Mouse (Mus musculus): Measurements from ENCODE around the gene Mink1. TPM values are rescaled to one million over a fixed set of nuclear protein-coding genes. Genes with fewer than 3 reads are reported as not detected.

The Mink1 gene
- 64.3 and 105 TPM in 2 replicates for polyA plus RNA-seq (2012; rRNA removed; ENCODE audit: low replicate concordance)

GRCm38 (mm10) chr11:70562287-70562994 lies at the start of gene Mink1:
Gene Mink1 (plus strand): TSS chr11:70562881.

GRCm38 (mm10) chr11:70514288-70514687 lies 48.4 kb upstream of the Mink1 start, which contains the start of gene Vmo1:
Gene Vmo1 (minus strand): TSS chr11:70514616.

DNA sequence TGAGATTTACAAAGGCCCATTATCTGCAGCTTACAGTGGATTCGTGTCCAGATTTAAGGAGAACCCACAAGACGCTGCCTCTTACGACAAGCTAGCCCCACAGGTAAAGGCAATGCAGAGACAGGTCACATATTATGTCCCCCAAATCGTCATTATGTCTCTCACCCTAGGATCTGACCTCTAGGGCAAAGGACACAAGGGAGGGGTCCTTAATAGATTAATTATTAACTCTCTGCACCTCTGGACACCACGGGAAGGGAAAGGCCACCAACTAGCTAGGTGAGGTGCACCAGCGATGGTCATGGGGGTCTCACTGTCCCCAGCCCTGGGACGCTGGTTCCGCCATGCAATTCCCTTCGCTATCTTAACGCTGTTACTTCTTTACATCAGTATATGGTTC lies 43.8 kb upstream of the Mink1 start, which contains the start of gene Gltpd2:
Gene Gltpd2, plus strand, starts transcription at position 274 of the 400 bp plus-strand sequence.

DNA sequence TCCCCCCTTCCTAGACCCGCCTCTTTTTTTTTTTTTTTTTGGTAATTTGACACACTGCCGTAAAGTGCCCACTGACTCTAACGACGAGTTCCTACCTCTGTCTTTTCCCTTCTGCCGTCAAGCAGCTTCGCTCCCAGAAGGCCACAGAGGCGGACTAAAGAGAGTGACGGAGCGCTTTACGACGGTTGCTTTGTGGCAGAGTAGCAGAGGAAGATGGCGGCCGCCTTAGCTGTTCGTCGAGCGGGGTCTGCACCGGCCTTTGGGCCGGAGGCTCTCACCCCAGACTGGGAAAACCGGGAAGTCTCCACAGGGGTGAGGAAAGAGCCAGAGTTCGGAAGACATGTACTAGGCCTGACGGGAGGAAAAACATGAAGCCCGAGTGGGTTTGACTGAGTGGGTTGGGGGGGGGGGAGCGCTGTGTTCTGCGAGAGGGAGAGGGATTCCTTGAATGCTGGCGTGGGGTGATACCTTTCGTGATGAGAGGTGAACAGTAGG lies 37.5 kb upstream of the Mink1 start, which contains the start of gene Psmb6:
Gene Psmb6, plus strand, starts transcription at position 184 of the 495 bp plus-strand sequence.

GRCm38 (mm10) chr11:70532839-70533238 lies 29.8 kb upstream of the Mink1 start, which contains the start of gene Gm40193:
Gene Gm40193 (minus strand): TSS chr11:70532939.

DNA sequence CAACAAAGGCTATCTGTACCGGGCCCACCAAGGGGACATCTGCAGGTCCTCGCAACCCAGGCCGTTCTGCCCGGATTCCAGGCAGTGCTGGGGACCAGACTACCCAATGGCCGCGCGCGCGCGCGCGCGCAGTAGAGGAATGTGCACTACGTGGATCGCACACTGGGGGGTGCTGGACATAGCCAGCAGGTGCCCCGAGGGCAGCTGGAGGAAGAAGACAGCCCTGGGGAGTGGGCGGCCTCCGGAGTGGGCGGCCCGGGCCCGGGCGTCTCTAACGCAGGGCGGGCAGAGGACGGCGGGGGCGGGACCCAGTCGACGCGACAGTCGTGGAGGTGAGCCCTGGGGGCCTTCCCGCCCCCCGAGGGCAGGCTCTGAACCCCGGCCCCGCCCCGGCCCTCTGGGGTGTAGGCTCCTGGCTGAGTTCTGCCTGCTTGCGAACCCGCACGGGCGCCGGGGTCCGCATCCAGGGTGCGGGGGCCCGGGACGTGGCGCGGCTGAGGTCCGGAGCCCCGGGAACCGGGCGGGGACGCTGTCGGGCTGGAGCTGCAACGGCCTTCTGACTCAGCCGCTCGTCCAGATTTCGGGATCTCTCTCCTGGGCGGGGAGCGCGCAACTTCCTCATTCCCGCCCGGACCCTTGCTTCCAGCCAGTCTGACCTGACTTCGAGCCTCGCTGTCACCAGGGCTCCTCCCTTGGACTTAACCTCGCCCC lies 22.6 kb upstream of the Mink1 start, which contains the start of gene Pld2:
Gene Pld2, plus strand, starts transcription at position 188 of the 711 bp plus-strand sequence.

DNA sequence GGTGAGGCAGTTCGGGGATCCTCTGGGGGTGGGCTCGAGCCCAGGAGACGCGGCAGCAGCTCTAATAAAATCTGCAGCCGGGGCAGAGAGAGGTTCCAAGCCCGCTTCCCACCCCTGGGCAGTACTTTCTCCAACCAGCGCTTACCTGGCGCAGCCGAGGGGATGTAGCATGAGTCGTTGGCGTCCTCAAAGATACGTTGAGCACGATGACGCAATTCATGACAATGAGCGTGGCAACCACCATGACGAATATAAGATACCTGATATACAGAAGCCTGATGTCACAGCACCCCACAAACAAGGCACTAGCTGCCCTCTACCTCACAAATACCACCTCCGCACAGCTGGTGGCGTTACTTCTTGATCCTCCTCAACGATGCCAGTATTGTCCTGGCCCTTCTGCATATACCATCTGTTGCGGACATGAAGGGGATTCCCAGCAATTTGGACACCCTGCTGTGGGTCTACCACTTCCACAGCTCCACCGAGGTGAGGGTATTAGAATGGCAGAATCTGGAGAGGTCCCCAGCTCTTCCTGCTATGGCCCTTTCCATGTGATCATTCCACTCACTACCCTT lies 52.9 kb downstream of the Mink1 start, which contains the start of gene 4930544D05Rik:
Gene 4930544D05Rik, plus strand, starts transcription at position 333 of the 578 bp plus-strand sequence.

DNA sequence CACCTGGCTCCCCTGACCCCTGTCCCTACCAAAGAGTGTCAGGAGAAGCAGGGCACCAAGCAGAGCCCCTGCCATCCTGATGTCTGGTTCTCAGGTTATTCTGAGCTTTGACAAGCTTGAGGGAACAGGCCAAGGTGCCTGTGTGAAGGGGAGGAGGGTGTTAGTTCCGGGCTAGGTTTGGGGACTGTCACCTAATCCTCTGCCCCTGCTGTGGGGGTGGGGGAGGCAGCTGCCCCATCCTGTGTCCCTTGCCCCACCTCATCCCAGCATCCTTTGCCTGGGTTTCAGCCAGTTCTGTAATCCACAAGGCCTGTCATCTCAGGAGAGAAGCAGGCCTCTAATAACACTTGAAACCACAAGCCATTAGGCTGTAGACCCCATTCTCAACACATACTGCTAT lies 56.4 kb downstream of the Mink1 start, which contains the start of gene Chrne:
Gene Chrne, minus strand, starts transcription at position 116 of the 400 bp plus-strand sequence.

GRCm38 (mm10) chr11:70638714-70639278 lies 76.1 kb downstream of the Mink1 start, which contains the start of gene Gp1ba:
Gene Gp1ba (plus strand): TSS chr11:70639122.

DNA sequence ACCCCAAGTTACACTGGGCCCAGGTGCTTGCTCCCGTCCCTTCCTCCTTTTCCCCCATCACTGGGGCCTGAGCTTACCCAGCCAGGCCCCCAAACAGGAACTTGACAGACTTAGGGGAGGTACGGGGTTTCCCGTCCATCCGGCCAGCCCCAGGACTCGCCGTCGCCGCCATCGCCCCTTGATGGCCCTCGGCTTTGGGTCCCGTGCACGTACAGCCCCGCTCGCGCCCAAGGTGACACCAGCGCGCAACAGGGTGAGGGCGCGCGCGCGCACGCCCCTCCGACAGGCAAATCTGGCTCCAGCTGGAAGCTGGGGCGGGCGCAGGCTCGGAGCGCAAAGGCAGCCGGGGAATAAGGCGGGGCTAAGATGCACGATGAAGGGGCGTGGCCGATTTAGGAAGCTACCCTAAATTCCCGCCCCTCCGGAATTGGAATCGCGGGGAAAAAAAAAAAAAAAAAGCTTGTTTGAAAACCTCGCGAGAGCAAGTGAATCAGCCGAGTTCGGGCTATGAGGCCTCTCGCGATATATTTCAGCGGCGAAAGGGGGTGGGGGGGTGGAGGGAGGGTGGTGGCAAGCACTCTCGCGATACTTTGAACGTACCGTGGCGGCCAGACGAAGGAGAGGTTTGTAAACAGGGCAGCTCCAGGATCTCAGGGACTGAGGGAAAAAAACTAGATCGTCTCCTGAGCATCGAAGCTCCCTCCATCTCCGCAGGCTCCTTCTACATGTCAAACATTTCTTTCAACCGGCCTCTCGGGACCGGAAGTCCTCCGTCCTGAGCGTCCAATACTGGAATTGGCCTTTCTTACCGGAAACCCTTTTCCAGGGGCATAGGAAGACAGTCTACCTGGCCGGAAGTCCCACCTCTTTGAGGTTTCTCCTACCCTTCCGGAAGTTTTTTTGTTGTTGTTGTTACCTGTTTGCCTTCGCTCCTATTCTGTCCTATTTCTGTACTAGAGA lies 84.3 kb downstream of the Mink1 start, which contains the start of the genes Rnf167 and Slc25a11:
Gene Rnf167, plus strand, starts transcription at position 545 of the 960 bp plus-strand sequence.
Gene Slc25a11, minus strand, starts transcription at position 789 of the 960 bp plus-strand sequence.

DNA sequence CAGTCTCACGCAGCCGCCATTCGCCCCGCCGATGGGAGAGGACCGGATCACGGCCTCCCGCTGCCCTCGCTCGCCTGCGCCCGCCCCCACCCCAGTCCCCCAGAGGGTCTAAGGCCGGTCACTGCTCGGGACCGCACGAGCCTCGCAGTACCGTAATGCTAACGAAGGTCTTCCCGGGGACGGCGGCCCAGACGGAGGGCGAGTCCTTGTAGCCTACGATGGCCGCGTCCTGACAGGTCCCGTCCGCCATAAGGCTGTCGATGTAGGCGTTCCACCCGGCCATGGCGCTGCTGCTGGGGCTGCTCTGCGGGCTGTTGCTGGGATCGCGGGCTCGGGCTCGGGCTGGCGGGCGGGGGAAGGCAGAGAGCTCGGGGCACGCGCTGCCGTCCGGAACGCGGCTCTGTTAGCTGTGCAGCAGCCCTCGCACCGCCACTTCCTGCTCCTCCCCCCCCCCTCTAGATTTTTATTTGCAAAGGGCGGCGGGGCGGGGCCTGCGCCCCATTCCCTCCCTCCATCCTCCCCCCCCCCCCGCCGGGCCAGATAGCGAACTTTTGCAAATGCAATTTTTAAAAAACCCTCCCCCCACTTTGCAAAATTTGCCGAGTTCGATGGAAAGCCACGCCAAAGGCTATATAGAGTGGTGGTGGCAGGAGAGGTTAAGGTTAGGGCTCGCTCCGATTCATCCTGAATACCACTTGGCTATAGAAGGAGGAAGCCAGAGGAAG lies 91.7 kb downstream of the Mink1 start, which contains the start of gene Pfn1:
Gene Pfn1, minus strand, starts transcription at position 447 of the 725 bp plus-strand sequence.

DNA sequence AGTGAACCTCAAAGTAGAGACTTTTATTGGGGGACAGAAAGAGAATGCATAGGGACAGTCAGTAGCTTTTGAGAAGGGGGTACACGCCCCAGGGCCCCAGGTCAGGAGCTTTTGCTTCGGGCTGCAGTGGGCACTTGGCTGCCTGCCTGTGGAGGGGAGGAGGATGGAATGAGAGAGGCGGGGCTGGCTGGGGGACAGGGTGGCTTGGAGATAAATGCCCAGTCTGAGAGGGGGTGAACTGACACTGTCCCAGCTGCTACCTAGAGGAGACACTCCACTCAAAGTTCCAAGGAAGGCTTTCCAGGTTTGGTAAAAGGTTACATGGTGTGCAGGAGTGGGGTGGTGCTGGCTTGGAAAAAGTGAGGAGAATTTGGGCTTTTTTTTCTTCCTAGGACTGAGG lies 94.3 kb downstream of the Mink1 start, which contains the start of gene Eno3:
Gene Eno3, plus strand, starts transcription at position 239 of the 400 bp plus-strand sequence.

Other genes with a start within 250 kb of the Mink1 start
- 1.1 and 5.8 TPM in 2 replicates for gene Alox12e, start 240.3 kb upstream of the Mink1 start, polyA plus RNA-seq (2012; rRNA removed; ENCODE audit: low replicate concordance)
- gene Alox15, start 210.8 kb upstream of the Mink1 start, polyA plus RNA-seq (2012; rRNA removed; ENCODE audit: low replicate concordance) = 7.3 TPM in 2 replicates
- 20.5 and 21.3 TPM in 2 replicates for gene Pelp1, start 152.8 kb upstream of the Mink1 start, polyA plus RNA-seq (2012; rRNA removed; ENCODE audit: low replicate concordance)
- gene Arrb2, start 130.2 kb upstream of the Mink1 start, polyA plus RNA-seq (2012; rRNA removed; ENCODE audit: low replicate concordance) = 101 and 115 TPM in 2 replicates
- gene Med11, start 111.0 kb upstream of the Mink1 start, polyA plus RNA-seq (2012; rRNA removed; ENCODE audit: low replicate concordance) = 18.4 and 20.8 TPM in 2 replicates
- gene Zmynd15, start 103.4 kb upstream of the Mink1 start, polyA plus RNA-seq (2012; rRNA removed; ENCODE audit: low replicate concordance) = 15.4 and 27.1 TPM in 2 replicates
- 55.8 and 86.0 TPM in 2 replicates for gene Cxcl16, start 102.9 kb upstream of the Mink1 start, polyA plus RNA-seq (2012; rRNA removed; ENCODE audit: low replicate concordance)
- 0.94 and 1.3 TPM in 2 replicates for gene Tm4sf5, start 57.6 kb upstream of the Mink1 start, polyA plus RNA-seq (2012; rRNA removed; ENCODE audit: low replicate concordance)
- gene Vmo1, start 48.3 kb upstream of the Mink1 start, polyA plus RNA-seq (2012; rRNA removed; ENCODE audit: low replicate concordance) = 0.23 TPM in 1 of 2 replicates, not detected in the other
- gene Gltpd2, start 43.7 kb upstream of the Mink1 start, polyA plus RNA-seq (2012; rRNA removed; ENCODE audit: low replicate concordance) = 0.74 TPM in 1 of 2 replicates, not detected in the other
- gene Psmb6, start 37.5 kb upstream of the Mink1 start, polyA plus RNA-seq (2012; rRNA removed; ENCODE audit: low replicate concordance) = 252 and 327 TPM in 2 replicates
- gene Gm40193, start 29.9 kb upstream of the Mink1 start, polyA plus RNA-seq (2012; rRNA removed; ENCODE audit: low replicate concordance) = not detected in 2 replicates
- 28.4 and 44.8 TPM in 2 replicates for gene Pld2, start 22.8 kb upstream of the Mink1 start, polyA plus RNA-seq (2012; rRNA removed; ENCODE audit: low replicate concordance)
- gene 4930544D05Rik, start 53.0 kb downstream of the Mink1 start, polyA plus RNA-seq (2012; rRNA removed; ENCODE audit: low replicate concordance) = not detected in 2 replicates
- gene Chrne, start 56.3 kb downstream of the Mink1 start, polyA plus RNA-seq (2012; rRNA removed; ENCODE audit: low replicate concordance) = 0.42 and 4.9 TPM in 2 replicates
- gene Gp1ba, start 76.2 kb downstream of the Mink1 start, polyA plus RNA-seq (2012; rRNA removed; ENCODE audit: low replicate concordance) = 0.09 and 0.17 TPM in 2 replicates
- 136 and 150 TPM in 2 replicates for gene Rnf167, start 84.4 kb downstream of the Mink1 start, polyA plus RNA-seq (2012; rRNA removed; ENCODE audit: low replicate concordance)
- gene Slc25a11, start 84.6 kb downstream of the Mink1 start, polyA plus RNA-seq (2012; rRNA removed; ENCODE audit: low replicate concordance) = 123 and 227 TPM in 2 replicates
- 1,240 and 3,635 TPM in 2 replicates for gene Pfn1, start 91.8 kb downstream of the Mink1 start, polyA plus RNA-seq (2012; rRNA removed; ENCODE audit: low replicate concordance)
- gene Eno3, start 94.3 kb downstream of the Mink1 start, polyA plus RNA-seq (2012; rRNA removed; ENCODE audit: low replicate concordance) = 11.3 and 926 TPM in 2 replicates
- gene Spag7, start 106.5 kb downstream of the Mink1 start, polyA plus RNA-seq (2012; rRNA removed; ENCODE audit: low replicate concordance) = 20.5 and 29.2 TPM in 2 replicates
- gene Camta2, start 125.2 kb downstream of the Mink1 start, polyA plus RNA-seq (2012; rRNA removed; ENCODE audit: low replicate concordance) = 33.8 and 45.0 TPM in 2 replicates
- gene Inca1, start 137.3 kb downstream of the Mink1 start, polyA plus RNA-seq (2012; rRNA removed; ENCODE audit: low replicate concordance) = 10.5 and 16.7 TPM in 2 replicates
- gene Kif1c, start 137.7 kb downstream of the Mink1 start, polyA plus RNA-seq (2012; rRNA removed; ENCODE audit: low replicate concordance) = 83.1 and 86.5 TPM in 2 replicates
- gene Zfp3, start 201.3 kb downstream of the Mink1 start, polyA plus RNA-seq (2012; rRNA removed; ENCODE audit: low replicate concordance) = 1.7 and 2.0 TPM in 2 replicates
- 4.0 and 6.2 TPM in 2 replicates for gene Scimp, start 249.7 kb downstream of the Mink1 start, polyA plus RNA-seq (2012; rRNA removed; ENCODE audit: low replicate concordance)